Mouse (Mus musculus): ENCODE results near the gene Lbp. TPM values are rescaled to one million over a fixed set of nuclear protein-coding genes. Genes with fewer than 3 reads are reported as not detected.
A peak's percentile ranks its signal among the peaks of the same experiment; 100 is the strongest.

Gene Lbp
- polyA plus RNA-seq, 1 experiment from 2014 or later, result 3.1 TPM

DNA sequence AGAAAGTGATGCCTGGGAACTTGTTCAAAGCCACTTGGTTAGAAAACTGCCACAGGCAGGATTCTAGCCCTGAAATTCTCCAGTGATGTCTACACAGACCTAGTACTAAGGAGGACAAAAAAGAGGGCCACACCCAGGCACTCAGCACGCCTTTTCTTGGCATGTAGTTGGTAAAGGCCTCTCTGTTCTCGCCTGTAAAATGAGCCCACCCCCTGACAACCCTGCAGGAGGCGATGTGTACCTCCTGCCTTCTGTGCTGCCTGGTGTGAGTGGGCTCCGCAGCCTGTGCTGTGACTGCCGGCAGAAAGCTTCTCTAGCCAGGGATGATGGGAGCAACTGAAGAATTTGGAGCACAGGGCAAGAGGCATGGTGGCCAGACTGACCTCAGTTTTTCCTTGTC lies 2.0 kb downstream of the Lbp start:
- WGBS, result 45% methylated on average over 5 of the region's 5 CpGs
- peaks cover 4% of the 10 kb centered on the region; the same call in 1 of the 2 replicates for H3K9me3 ChIP-seq
- no peak overlapping the region for H3K4me3 ChIP-seq (replicated peaks)
- H3K4me2 ChIP-seq, result no peak overlapping the region
- no peaks in the 10 kb centered on the region for H3K27me3 ChIP-seq
- no peak overlapping the region for H3K27ac ChIP-seq
- H3K4me1 ChIP-seq (replicated peaks), result peaks cover 14% of the 10 kb centered on the region
- ATAC-seq (ENCODE audit: insufficient number of reproducible peaks, insufficient read depth, low FRiP score, low TSS enrichment, low read depth), result no peak
- H3K9ac ChIP-seq (replicated peaks), result no peak overlapping the region
- no peaks in the 10 kb centered on the region for H3K36me3 ChIP-seq

GRCm38 (mm10) chr2:158313089-158313488 lies 6.8 kb downstream of the Lbp start:
- 0 out of 2 replicates have a peak, but pooled peaks cover 4% of the 10 kb centered on the region for H3K4me1 ChIP-seq (replicated peaks)
- H3K9me3 ChIP-seq, result no peaks in the 10 kb centered on the region
- no peak for ATAC-seq (ENCODE audit: insufficient number of reproducible peaks, insufficient read depth, low FRiP score, low TSS enrichment, low read depth)
- H3K4me2 ChIP-seq, result no peak overlapping the region
- no peak overlapping the region for H3K27ac ChIP-seq
- no peaks in the 10 kb centered on the region for H3K36me3 ChIP-seq
- no peaks in the 10 kb centered on the region for H3K27me3 ChIP-seq
- 81% methylated on average over 1 of the region's 1 CpGs for WGBS
- H3K9ac ChIP-seq (replicated peaks), result no peak overlapping the region
- no peak overlapping the region for H3K4me3 ChIP-seq (replicated peaks)

GRCm38 (mm10) chr2:158316371-158316770 lies 10.1 kb downstream of the Lbp start:
- no peak for ATAC-seq (ENCODE audit: insufficient number of reproducible peaks, insufficient read depth, low FRiP score, low TSS enrichment, low read depth)
- H3K27me3 ChIP-seq, result no peaks in the 10 kb centered on the region
- no peak overlapping the region for H3K27ac ChIP-seq
- H3K4me2 ChIP-seq, result no peak overlapping the region
- 0 out of 2 replicates have a peak, but pooled peaks cover 4% of the 10 kb centered on the region for H3K4me1 ChIP-seq (replicated peaks)
- no peaks in the 10 kb centered on the region for H3K36me3 ChIP-seq
- H3K9me3 ChIP-seq, result no peaks in the 10 kb centered on the region
- H3K4me3 ChIP-seq (replicated peaks), result no peak overlapping the region
- WGBS, result 69% methylated on average over 8 of the region's 8 CpGs
- no peak overlapping the region for H3K9ac ChIP-seq (replicated peaks)

GRCm38 (mm10) chr2:158317026-158317425 lies 10.7 kb downstream of the Lbp start:
- no peak overlapping the region for H3K4me2 ChIP-seq
- H3K9me3 ChIP-seq, result no peaks in the 10 kb centered on the region
- H3K4me1 ChIP-seq (replicated peaks), result 0 out of 2 replicates have a peak, but pooled peaks cover 4% of the 10 kb centered on the region
- no peaks in the 10 kb centered on the region for H3K36me3 ChIP-seq
- no peak overlapping the region for H3K9ac ChIP-seq (replicated peaks)
- ATAC-seq (ENCODE audit: insufficient number of reproducible peaks, insufficient read depth, low FRiP score, low TSS enrichment, low read depth), result no peak
- no peaks in the 10 kb centered on the region for H3K27me3 ChIP-seq
- WGBS, result 15% methylated on average over 5 of the region's 5 CpGs
- H3K4me3 ChIP-seq (replicated peaks), result no peak overlapping the region
- no peak overlapping the region for H3K27ac ChIP-seq

DNA sequence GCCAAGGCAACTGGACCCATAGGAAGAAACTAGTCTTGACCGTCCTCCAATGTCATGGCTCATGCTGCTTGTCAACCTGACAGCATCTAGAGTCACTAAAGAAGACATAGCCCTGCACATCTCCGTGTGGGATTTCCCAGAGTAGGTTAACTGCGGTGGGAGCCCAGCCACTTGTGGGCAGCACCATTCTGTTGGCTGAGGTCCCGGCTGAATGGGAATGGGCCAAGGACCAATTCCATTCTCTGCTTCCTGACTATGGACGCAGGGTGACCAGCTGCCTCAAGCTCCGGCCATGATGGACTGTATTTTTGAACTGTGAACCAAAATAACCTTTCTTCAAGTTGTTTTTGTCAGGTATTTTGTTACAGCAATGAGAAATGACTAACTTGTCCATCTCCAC lies 15.3 kb downstream of the Lbp start:
- no peak for ATAC-seq (ENCODE audit: insufficient number of reproducible peaks, insufficient read depth, low FRiP score, low TSS enrichment, low read depth)

GRCm38 (mm10) chr2:158322845-158323244 lies 16.6 kb downstream of the Lbp start:
- no peaks in the 10 kb centered on the region for H3K9me3 ChIP-seq
- no peak for ATAC-seq (ENCODE audit: insufficient number of reproducible peaks, insufficient read depth, low FRiP score, low TSS enrichment, low read depth)
- H3K4me3 ChIP-seq (replicated peaks), result no peak overlapping the region
- no peaks in the 10 kb centered on the region for H3K4me1 ChIP-seq (replicated peaks)
- H3K27me3 ChIP-seq, result no peaks in the 10 kb centered on the region
- H3K9ac ChIP-seq (replicated peaks), result no peak overlapping the region
- H3K4me2 ChIP-seq, result no peak overlapping the region
- no peaks in the 10 kb centered on the region for H3K36me3 ChIP-seq
- 73% methylated on average over 3 of the region's 3 CpGs for WGBS
- H3K27ac ChIP-seq, result no peak overlapping the region

More for the DNA sequence above, 15.3 kb downstream of the Lbp start:
- Histone ChIP-seq H3K4me2 (no peak overlapping the region), H3K27me3 (no peaks in the 10 kb centered on the region), H3K27ac (no peak overlapping the region), H3K4me1 (replicated peaks) (0 out of 2 replicates have a peak, but pooled peaks cover 4% of the 10 kb centered on the region), H3K9me3 (no peaks in the 10 kb centered on the region), H3K4me3 (replicated peaks) (no peak overlapping the region), H3K9ac (replicated peaks) (no peak overlapping the region), H3K36me3 (no peaks in the 10 kb centered on the region)
- 91% methylated on average over 6 of the region's 6 CpGs for WGBS

DNA sequence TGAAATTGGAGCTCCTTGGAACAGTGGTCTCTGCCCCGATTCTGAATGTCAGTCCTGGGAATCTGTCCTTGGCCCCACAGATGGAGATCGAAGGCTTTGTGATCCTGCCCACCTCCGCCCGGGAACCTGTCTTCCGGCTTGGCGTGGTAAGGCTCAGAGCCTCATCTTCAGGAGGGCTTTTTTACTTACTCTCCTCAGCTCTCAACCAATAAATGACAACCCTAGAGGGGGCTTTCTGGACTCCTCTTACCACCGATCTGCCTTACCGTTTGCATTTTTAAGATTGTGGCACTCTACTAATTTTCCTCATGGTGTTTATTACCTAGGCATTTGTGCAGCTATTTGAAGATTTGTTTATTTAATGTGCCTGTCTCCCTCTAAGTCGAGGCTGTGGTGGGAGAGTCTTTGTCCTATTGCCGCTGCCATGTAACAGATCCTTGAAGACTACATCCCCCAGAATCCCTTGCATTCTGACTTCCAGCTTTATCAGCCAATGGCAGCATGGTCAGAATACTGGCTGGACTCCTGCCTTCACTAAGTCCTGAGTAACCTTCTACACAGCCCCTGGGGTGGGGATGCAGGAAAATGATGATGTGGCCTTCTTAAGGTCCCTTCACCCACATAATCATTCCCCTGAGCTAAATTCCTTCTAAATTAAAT lies 18.4 kb downstream of the Lbp start:
- no peak overlapping the region for H3K9ac ChIP-seq (replicated peaks)
- H3K9me3 ChIP-seq, result no peaks in the 10 kb centered on the region
- H3K36me3 ChIP-seq, result no peaks in the 10 kb centered on the region
- H3K27ac ChIP-seq, result no peak overlapping the region
- WGBS, result 54% methylated on average over 10 of the region's 10 CpGs
- 0 out of 2 replicates have a peak, but pooled peaks have one; percentile 59 for ATAC-seq (ENCODE audit: insufficient number of reproducible peaks, insufficient read depth, low FRiP score, low TSS enrichment, low read depth)
- H3K27me3 ChIP-seq, result no peaks in the 10 kb centered on the region
- no peaks in the 10 kb centered on the region for H3K4me1 ChIP-seq (replicated peaks)
- H3K4me3 ChIP-seq (replicated peaks), result no peak overlapping the region
- H3K4me2 ChIP-seq, result no peak overlapping the region

- no peaks in the 10 kb centered on the region for H3K36me3 ChIP-seq
- H3K27me3 ChIP-seq, result no peaks in the 10 kb centered on the region
- H3K9me3 ChIP-seq, result no peaks in the 10 kb centered on the region
- 87% methylated on average over 8 of the region's 8 CpGs for WGBS
- H3K4me3 ChIP-seq (replicated peaks), result no peak overlapping the region
- H3K4me1 ChIP-seq (replicated peaks), result no peaks in the 10 kb centered on the region
- H3K27ac ChIP-seq, result no peak overlapping the region
- H3K4me2 ChIP-seq, result no peak overlapping the region
- H3K9ac ChIP-seq (replicated peaks), result no peak overlapping the region
- ATAC-seq (ENCODE audit: insufficient number of reproducible peaks, insufficient read depth, low FRiP score, low TSS enrichment, low read depth), result no peak
Measured at GRCm38 (mm10) chr2:158325609-158326008, 19.3 kb downstream of the Lbp start.

- Histone ChIP-seq H3K9me3 (no peaks in the 10 kb centered on the region), H3K4me3 (replicated peaks) (no peak overlapping the region), H3K27ac (no peak overlapping the region), H3K9ac (replicated peaks) (no peak overlapping the region), H3K36me3 (no peaks in the 10 kb centered on the region), H3K27me3 (no peaks in the 10 kb centered on the region), H3K4me1 (replicated peaks) (peaks cover 16% of the 10 kb centered on the region), H3K4me2 (no peak overlapping the region)
- ATAC-seq (ENCODE audit: insufficient number of reproducible peaks, insufficient read depth, low FRiP score, low TSS enrichment, low read depth), result no peak
- 90% methylated on average over 13 of the region's 13 CpGs for WGBS
Measured at GRCm38 (mm10) chr2:158334356-158334755, 28.1 kb downstream of the Lbp start.

- H3K9ac ChIP-seq (replicated peaks), result no peak overlapping the region
- no peaks in the 10 kb centered on the region for H3K27me3 ChIP-seq
- no peak overlapping the region for H3K4me2 ChIP-seq
- no peak overlapping the region for H3K4me3 ChIP-seq (replicated peaks)
- H3K27ac ChIP-seq, result no peak overlapping the region
- peaks cover 16% of the 10 kb centered on the region for H3K4me1 ChIP-seq (replicated peaks)
- WGBS, result 19% methylated on average over 10 of the region's 10 CpGs
- H3K9me3 ChIP-seq, result no peaks in the 10 kb centered on the region
- no peak for ATAC-seq (ENCODE audit: insufficient number of reproducible peaks, insufficient read depth, low FRiP score, low TSS enrichment, low read depth)
- H3K36me3 ChIP-seq, result no peaks in the 10 kb centered on the region
Measured at GRCm38 (mm10) chr2:158337698-158338097, 31.4 kb downstream of the Lbp start.

DNA sequence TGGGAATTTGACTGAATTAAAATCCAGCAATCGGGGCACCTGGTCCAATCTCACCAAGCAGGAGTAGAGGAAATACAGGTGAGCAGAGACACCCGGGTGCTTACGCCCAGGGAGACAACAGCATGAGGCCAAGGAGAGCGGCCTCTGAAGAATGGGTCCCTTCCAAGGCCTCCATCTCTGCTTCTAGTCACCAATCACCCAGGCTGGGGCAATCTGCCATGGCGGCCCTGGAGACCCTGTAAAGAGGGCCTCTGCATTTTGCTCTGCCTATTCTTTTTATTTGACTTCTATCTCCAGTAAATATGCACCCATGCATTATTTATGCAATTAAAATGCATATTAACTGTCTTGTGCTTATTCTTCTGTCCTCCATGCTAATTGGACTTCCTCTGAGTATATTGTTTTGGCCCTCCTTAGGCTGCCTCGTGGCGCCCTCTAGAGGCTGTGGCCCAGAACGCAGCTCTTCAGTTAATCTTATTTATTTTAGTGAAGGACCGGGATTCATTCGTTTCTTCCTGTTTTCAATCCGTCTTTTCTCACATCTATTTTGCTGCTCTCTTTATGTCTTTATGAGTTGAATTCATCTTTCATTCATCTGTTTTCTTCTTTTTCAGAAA lies 33.8 kb downstream of the Lbp start:
- Histone ChIP-seq H3K4me2 (no peak overlapping the region), H3K36me3 (no peaks in the 10 kb centered on the region), H3K9me3 (no peaks in the 10 kb centered on the region), H3K27ac (no peak overlapping the region), H3K9ac (replicated peaks) (no peak overlapping the region), H3K27me3 (no peaks in the 10 kb centered on the region), H3K4me1 (replicated peaks) (peaks cover 16% of the 10 kb centered on the region), H3K4me3 (replicated peaks) (no peak overlapping the region)
- 44% methylated on average over 11 of the region's 11 CpGs for WGBS
- ATAC-seq (ENCODE audit: insufficient number of reproducible peaks, insufficient read depth, low FRiP score, low TSS enrichment, low read depth), result no peak
